Mouse (Mus musculus): ENCODE measurements at regions not wholly inside any gene's neighbourhood (a gene's known extent, or its start where the extent isn't known, plus 50 kb on each side); places are given as distances from the start of the nearest gene placed in this dataset.
A peak's percentile ranks its signal among the peaks of the same experiment; 100 is the strongest.

DNA sequence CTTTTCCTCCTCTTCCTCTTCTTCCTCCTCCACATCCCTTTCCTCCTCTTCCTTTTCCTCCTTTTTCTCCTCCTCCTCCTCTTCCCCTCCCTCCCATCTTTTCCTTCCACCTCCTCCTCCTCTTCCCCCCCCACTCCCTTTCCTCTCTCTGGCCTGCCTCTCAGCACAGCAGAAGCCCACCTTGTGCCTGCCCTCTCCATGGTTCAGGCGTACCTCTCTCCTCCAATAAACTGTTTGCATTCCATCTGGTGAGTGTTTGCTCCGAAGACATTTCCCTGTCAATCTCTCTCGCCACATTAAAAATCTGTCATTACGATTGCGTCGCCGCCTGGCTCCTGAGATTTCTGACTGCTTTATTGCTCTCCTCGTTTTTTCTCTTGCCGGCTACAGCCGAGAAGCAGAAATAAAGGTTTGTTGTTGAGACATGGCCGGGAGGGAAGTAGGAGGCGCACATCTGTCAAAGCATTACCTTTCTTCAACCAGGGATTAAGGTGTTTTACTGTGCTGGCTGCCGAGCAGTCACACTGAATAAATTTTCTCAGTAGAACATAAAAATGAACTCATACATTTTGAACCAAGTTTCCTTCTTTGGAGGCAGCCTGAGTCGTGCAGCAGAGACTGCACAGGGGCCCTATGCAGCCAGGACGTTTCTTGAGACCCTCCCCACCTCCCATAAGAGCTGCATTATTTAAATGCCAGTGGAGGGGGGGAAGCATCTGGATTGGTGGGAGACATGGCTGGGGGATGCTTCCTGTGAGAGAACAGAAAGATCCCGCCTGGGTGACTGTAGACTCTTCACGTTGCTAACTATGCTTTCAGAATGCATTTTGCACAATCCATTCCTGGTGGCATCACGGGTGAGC lies 376.3 kb upstream of the 3110018I06Rik start:
- no peak for DNase-seq (ENCODE audit: low read depth, low spot score)

DNA sequence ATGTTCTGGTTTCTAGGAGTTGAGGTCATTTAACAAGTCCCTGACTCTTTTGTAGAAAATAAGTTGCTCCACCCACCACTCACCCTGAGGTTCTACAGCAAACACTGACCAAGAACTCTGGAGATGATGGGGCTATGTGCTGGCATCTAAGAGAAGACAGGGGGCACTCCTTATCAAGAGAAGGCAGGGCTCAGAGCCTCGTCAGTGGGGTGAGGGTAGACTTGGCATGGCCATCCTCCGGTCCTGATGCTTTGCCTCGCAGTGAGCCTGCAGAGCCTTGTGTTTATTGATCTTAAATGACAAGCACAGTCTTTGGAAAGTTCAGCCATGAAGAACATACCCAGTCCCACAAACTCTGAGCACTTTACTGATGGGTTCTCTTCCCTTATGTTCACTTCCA lies 370.1 kb upstream of the 3110018I06Rik start:
- DNase-seq (ENCODE audit: low read depth, low spot score), result peak; percentile 76

DNA sequence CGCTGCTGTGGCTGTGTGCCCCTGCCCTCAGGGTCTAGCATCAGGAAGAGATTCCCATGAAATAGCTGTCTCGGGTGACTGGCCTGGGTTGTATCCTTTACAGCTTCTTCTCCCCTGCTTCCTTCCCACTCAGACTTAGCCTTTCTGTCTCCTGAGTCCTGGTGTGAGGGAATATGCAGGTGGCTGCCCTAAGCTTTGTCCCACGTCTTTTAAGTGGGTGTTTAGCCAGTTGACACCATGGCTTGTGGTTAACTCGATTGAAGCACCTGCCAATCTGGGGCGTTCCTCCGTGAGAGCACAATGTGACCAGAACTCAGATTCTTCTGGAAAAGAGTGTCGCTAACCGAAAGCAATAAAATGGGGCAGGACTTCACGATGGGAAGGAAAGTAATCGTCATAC lies 369.4 kb upstream of the 3110018I06Rik start:
- peak; percentile 73 for DNase-seq (ENCODE audit: low read depth, low spot score)

DNA sequence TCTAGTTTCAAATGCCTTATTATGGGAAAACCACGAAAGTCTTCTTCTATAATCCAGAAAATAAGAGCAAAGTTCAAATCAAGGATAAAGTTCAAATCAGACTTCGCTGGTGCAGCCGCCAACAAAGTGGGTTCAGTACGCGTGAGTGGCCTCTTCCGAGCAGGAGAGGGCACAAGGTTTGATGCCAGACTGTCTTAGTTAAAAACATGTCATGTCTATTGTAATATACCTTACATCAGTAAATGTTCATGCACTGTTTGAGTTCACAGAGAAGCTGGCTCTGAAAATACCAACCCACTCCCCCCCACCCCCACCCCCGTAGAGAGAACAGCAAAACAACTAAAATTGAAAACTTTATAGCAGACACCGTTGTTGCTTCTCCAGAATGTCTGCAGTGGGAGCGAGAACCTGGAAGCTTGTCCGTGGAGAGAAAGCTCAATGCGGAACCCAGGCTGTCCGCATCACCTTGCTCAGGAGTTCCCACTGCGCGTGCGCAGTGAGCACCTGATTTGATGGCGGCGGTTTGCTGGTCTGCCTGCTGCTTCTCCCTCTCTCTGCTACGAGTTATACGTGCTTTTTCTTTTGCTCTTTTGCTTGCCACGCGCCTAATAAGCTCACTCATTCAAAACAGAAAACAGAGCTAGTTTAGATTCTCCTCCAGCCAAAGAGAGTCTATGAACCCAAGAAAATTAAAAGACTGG lies 367.8 kb upstream of the 3110018I06Rik start:
- DNase-seq (ENCODE audit: low read depth, low spot score), result peak; percentile 60

DNA sequence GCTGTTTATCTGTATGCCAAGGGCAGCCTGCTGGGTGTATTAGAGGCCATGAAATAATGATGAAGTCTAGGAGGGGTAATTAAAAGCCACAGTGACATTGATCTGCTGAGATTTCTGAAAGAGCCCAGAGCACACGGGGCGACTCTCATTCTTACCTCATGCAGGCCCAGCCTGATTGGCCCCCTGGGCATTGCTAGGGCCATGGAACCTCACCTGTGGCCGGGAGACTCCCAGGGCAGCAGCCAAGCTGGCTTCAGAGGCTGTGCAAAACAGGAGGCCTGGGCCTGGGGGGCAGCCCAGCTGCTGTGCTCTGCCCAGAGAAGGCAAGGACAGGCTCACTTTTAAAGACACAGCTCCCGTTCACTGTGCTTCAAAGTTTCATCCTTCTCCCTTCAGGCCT lies 366.4 kb upstream of the 3110018I06Rik start:
- no peak for DNase-seq (ENCODE audit: low read depth, low spot score)

DNA sequence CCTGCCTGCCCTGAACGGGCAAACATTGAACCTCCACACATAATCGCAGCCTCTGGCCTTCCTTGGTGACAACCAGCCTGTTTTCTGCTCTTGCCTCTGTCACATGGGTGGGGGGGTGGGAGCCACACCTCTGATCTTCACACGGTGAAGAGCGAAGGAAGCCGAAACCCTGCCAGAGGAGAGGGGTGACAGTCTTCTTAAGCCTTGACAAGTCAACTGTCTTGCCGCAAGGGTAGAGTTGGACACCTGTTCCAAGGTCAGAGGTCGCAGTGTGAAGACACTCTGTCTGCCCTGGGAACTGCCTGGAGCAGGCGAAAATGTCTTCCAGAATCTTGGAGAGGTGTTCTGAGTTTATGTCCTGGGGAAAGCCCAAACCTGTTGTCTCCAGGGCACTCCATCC lies 364.8 kb upstream of the 3110018I06Rik start:
- peak; percentile 78 for DNase-seq (ENCODE audit: low read depth, low spot score)

DNA sequence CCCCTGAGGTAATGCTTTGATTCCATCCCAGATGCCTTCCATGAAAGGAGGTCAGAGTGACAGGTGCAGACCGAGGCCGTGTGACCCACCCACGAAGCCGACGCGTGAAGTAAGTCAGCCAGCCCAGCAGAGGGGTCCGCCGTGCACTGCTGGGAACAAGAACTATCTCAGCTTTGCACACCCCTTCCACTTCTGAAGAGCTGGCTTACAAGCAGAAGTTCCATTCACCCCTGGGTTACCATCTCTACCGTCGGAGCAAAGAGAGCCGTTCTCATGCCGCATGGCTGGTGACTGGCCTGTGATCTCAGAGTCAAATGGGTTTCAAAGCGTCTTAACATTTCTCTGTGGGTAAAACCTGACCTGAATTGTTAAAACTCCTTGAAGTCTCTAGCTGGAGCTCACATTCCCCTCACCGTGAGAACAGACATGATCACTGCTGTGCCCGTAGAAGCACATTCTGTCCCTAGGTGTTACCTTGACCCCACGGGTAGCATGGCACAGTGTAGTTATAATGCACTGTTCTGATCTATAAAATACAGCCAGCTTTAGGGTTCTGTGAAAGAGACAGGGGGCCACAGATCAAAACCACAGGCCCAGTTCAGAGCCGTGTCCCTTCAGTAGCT lies 364.1 kb upstream of the 3110018I06Rik start:
- DNase-seq (ENCODE audit: low read depth, low spot score), result peak; percentile 76

DNA sequence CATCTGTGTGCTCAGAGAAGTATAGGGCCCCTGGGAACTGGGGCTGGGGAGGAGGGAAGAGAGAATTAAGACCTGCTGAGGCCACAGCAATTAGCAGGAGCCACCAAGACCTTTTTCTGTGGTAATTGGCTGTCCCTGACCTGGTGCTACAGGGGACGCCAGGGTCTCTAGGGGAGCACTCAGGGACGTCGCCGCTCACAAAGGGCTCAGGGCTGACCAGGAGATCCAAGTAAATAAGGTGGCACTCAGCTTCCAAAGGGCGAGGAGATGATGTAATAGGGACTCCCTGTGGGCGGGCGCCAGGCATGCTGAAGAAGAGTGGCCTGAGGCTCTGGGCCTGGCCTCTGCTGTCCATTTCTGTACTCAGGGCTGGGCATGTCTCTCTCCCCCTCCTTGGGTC lies 363.2 kb upstream of the 3110018I06Rik start:
- DNase-seq (ENCODE audit: low read depth, low spot score), result no peak

DNA sequence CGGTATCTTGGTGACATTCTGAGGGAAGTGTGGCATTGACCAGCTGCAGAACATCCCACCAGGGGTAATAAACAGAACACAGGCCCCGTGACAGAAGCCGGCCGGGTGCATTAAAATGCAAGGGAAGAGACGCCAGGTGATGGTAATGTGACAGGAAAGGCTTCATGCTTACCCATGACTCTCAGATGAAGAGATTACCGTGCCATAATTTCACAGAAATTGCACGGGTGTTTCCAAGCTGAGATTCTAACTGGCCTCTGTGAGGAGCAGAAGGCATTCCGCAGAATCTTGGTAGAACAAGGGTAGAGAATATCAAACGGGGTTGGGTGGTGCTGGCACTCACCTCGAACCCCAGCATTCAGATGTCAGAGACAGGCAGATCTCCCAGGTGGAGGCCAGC lies 362.4 kb upstream of the 3110018I06Rik start:
- DNase-seq (ENCODE audit: low read depth, low spot score), result peak; percentile 70

DNA sequence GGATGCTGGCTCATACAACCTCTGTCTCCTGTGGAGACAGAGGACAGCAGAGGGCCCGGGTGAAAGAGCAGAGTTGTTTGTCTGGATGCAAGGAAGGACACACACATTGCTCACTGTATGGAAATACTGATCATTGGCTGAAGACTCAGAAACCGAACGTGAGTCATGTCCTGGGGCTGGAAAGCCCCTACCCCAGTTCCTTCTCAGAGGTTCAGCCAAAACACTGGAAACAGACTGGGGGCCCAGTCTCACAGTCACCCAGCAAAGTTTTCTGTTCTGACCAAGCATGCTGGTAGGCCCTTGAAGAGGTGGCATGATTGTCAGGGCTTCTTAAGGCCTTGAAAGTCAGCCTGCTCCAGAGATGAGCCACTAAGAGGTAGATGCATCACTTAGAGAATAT lies 360.8 kb upstream of the 3110018I06Rik start:
- peak; percentile 78 for DNase-seq (ENCODE audit: low read depth, low spot score)

DNA sequence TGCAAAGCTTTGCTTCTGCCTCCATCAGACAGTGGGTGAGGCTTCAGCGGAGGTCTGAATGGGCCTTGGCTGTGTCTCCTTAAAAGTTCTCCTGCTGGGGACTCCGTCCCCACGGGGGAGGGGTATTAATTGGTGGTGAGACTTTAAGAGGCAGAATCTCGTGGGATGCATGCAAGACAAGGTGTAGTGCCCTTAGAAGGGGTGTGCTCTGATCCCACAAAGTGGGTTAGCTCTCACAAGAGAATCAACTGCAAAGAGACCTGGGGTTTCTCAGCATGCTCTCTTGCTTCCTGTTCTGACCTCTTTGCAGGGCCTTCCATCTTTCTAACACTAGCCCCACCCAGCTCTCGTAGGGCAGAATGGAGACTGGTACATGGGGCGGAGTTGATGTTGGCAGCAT lies 359.2 kb upstream of the 3110018I06Rik start:
- DNase-seq (ENCODE audit: low read depth, low spot score), result peak; percentile 65

DNA sequence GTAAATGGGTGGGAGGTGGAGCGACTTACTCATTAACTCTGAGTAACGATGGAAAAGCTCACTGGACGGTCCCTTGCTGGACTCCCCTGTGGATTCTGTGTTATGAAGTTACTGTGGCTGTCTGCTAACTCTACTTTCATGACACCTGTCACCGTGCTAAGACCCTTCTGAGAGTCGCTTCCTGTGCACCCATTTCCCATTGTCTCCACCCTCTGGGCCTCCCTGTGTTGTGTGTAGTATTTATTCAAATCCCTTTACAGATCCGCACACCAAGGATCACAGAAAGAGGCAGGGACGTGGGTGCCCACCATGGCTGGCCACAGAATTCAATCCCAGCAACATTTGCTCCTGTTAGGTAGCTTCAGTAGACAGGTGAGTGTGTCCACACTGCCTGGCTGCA lies 357.1 kb upstream of the 3110018I06Rik start:
- DNase-seq (ENCODE audit: low read depth, low spot score), result no peak

DNA sequence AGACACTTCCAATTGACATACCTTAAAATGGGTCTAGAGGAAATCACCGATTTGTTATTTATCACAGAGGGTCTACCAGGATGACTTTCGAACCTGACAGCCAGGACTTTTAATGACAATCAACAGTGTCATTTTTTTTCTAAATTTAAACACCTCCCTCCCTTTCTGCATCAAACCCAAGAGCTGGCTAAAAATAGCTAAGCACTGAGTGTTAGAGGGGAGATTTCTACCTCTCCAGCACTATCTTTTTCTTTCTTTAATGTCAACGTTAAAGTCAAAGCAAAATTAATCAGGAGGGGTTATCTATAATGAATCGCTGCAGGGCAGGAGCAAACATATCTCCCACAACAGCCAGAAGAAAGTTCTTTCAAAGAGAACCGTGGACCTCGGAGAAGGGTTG lies 356.6 kb upstream of the 3110018I06Rik start:
- DNase-seq (ENCODE audit: low read depth, low spot score), result no peak

DNA sequence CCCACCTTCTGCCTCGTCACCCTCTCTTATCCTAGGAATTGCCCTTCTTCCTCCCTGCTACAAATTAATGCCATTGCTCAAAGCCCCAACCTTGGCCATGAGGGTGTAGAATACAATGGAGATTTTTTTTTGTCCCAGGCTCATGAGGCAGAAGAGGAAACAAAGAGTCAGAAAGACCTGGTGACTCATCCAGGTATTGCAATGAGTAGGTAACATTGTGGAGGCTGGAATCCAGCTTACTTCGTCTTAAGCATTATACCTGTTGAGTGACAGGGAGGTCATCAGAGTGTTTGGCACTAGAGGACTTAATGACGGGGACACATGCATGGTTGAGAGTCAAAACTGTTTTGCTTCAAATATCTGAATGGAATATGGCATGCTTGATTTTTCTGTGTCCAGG lies 355.9 kb upstream of the 3110018I06Rik start:
- no peak for DNase-seq (ENCODE audit: low read depth, low spot score)

DNA sequence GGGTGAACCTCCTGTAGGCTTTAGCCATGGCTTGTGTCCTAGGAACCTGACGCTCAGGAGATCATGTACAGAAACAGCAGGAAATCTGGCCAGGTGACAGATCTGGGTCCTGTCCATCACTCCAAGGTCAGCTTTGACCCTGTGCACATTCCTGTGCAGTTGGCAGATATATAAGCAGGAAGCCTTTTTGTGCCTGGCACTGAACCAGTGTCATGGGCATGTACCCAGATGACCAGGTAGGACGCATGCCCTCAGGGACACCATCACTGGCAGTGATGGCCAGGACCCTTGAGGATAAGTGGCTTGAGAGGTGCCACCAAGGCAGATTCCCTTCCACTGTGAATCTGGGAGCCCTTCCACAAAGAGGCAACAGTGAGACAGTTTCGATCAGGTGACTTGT lies 354.1 kb upstream of the 3110018I06Rik start:
- no peak for DNase-seq (ENCODE audit: low read depth, low spot score)

DNA sequence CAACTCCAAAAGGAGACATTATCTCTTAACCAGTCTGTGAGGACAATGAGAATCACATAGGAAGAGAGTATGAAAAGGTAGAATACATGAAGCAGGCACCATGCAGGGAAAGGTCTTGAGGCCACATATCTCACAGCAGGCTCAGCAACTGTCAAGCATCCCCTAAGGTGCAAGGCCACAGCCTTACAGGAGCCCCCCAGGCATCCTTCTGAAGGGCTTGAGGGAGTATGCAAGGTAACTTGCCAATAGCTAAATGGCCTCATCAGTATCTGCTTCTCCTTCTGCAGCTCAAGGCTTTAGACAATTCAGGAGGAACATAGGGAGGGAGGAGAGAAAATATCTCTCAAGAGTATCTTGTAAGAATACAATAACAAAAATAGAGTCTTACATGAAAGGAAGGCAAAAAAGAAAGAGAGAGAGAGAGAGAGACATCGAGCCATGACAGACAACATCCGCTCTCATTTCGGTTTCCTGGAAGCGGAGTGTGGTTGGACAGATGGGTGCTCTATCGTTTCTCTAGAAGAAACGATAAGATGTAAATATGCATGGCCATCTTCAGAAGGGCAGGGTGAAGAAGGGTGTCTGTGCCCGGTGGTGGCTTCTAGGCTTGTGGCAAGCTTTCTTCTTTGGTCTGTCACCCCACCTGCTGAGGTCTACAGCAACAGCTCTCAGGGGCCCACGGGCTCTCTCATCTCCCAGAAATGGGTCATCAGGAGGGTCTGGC lies 349.6 kb upstream of the 3110018I06Rik start:
- peak; percentile 86 for DNase-seq (ENCODE audit: low read depth, low spot score)

DNA sequence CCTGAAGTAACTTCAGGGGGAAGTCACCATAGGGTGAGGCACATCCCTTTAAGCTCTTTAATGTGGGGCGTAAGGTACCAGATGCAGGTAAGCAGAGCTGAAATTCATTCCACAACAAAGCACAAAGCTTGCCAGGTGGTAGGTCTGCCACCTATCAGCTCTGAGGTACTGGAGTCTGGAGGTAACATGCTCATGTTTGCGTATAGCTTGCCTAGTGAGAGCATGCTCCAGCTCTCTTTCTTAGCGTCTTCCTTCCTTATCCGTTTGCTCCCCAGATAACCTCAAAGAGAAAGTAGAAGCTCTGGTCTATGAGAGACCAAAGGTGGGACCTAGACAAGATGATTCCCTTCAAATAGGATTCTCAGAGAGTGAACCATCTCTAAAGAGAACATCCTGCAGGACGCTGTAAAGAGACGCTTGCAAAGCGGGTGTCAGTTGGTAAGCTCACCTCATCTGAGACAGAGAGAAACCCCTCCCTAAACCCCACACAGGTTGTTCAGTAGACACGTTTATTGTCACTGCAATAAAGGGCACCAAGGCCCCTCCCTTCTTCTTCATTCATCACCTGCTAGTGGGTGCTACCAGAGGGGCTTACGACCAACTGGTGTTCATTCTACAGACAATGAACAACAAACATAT lies 347.4 kb upstream of the 3110018I06Rik start:
- DNase-seq (ENCODE audit: low read depth, low spot score), result peak; percentile 79

DNA sequence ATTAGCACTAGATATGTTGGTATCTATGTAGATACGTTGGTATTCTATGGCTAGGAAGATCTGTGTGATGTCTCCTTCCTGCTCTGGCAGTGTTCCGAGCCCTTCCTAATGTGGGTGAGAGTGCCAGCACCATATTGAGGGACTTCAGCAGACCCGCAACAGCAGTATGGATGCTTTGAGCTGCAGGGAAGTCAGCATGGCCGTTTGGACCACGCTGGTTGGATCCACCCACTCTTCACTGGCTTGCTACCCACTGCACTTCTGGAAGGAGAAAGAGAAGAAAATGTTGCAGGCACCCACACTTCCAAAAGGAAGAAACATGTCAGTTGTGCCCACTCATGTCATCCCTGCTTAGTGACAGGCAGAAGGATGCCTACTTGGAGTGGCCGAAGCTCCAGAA lies 346.2 kb upstream of the 3110018I06Rik start:
- no peak for DNase-seq (ENCODE audit: low read depth, low spot score)

DNA sequence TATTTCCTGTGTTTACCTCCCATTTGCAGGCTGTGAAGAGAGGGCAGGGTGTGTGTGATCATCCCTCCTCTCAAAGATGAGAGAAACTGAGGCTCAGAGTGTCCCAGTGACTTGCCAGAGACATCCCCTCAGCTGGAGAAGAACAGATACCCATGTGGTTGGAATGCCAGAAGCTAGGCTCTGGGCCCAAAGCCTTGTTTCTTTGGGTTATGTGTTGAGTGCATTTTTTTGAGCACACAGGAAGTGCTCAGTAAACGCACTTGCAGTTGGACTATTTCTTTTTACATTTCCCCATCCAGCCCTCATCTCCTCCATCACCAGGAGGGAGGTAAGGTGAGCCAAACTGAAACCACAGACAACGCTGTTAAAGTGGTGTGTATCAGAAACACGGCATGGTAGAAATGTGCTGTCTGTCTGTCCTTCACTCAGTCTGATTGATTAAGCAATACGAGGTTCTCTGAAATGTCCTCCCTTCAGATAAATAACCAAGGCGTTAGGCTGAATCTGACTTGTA lies 341.8 kb upstream of the 3110018I06Rik start:
- peak; percentile 74 for DNase-seq (ENCODE audit: low read depth, low spot score)

DNA sequence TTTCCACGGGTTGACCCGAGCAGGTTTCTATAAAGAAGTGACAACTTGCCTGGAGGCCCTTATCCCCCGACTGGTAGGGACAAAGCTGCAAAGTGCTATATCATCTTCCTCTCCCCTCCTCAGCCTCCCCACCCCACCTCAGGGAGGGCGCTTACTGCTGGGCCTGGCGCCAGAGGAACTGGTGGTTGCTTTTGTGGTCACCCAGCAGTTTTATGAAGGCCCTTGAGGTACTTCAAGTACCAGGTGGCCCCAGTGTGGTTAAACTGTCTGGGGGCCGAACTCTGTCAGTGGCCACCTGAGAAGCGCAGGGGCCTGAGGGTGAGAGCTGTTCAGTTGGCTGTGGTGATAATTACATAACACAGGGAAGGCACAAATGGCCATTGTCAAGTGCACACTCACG lies 340.0 kb upstream of the 3110018I06Rik start:
- peak; percentile 49 for DNase-seq (ENCODE audit: low read depth, low spot score)

DNA sequence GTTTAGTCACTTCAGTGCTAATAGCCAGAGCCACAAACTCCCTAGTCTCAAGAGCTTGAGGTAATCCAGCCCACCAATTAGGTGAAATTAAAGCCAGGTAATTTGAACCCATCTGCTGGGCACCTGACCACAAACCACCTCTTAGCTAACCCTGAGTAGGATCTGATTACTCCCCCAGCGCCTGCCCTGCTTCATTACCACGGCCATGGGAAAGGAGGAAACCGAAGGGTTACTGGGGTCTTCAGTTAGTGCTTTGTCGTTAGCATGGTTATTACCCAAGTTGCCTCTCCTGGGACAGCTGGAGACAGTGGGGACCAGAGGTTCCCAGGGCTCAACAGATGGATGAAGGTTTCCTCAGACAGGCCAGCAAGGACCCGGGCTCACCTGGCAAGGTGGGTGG lies 337.3 kb upstream of the 3110018I06Rik start:
- no peak for DNase-seq (ENCODE audit: low read depth, low spot score)
